Mouse (Mus musculus): ENCODE measurements around the gene Rasa3.

GRCm38 (mm10) chr8:13688461-13688860, 11.1 kb upstream of the Rasa3 start:
- no peak for TF ChIP-seq CTCF (IDR thresholded peaks at IDR 0.05; ENCODE audit: control insufficient read depth, insufficient read depth, insufficient read length)
- TF ChIP-seq USF1 (IDR thresholded peaks at IDR 0.05; ENCODE audit: low read depth), result no peak
- TF ChIP-seq MAX (IDR thresholded peaks at IDR 0.05), result no peak
- TF ChIP-seq CEBPB (IDR thresholded peaks at IDR 0.05; ENCODE audit: low read depth), result peak; percentile 29
- no peak for TF ChIP-seq MYOG (IDR thresholded peaks at IDR 0.05; ENCODE audit: control insufficient read depth, extremely low read depth, insufficient read length)
- no peak for TF ChIP-seq FOSL1 (IDR thresholded peaks at IDR 0.05; ENCODE audit: insufficient read depth, low read length, poor library complexity, severe bottlenecking)
- TF ChIP-seq MYOD1 (IDR thresholded peaks at IDR 0.05; ENCODE audit: control insufficient read depth, insufficient read length, low read depth), result no peak
